Mouse (Mus musculus): Measurements from ENCODE around the gene Kcna7.
A peak's percentile ranks its signal among the peaks of the same experiment; 100 is the strongest.

The Kcna7 gene

DNA sequence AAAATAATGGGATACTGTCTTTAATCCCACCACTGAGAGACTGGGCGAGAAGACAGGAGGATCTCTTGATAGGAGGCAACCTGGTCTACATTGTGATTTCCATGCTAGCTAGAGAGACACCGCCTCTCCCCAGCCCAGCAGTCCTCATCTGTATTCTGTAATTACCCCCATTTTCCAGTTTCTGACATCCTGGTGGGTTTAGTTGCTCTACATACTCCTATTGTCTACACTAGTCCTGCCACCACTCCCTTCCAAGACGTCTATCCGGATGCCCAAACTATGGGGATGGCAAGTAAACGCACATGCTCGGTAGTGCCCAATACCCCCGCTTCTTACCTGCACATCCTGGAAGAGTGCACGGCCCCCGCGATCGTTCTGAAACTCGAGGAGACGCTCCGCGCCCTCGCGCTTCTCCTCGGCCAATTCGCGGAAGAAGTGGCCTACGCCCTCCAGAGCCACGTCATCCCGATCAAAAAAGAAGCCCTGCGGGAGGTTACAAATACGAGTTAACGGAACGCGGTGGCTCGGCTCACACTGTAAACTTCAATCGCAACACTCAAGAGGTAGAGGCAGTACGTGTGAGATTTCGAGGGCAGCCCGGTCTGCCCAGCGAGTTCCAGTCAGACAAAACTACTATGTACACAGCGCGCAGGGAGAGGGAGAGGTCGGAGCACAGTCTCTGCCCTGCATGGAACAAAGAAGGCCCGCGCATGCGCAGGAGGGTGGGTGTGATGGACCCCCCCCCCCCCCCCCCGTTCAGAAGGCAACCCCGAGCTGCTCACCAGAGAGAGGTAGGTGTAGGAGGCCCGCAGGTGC, 53.5 kb downstream of the Kcna7 start:
- DNase-seq (ENCODE audit: low read depth, low spot score), result peak; percentile 64
